Mouse (Mus musculus): Measurements from ENCODE around the gene Mapre3.

Gene Mapre3

GRCm38 (mm10) chr5:30824124-30824988 lies 9.9 kb downstream of the Mapre3 start:
- no peak for DNase-seq (ENCODE audit: extremely low spot score, low read depth, low spot score)

- DNase-seq (ENCODE audit: extremely low spot score, low read depth, low spot score): no peak
Observed at GRCm38 (mm10) chr5:30825166-30825565, 10.7 kb downstream of the Mapre3 start.

GRCm38 (mm10) chr5:30825821-30826220 lies 11.4 kb downstream of the Mapre3 start:
- DNase-seq (ENCODE audit: extremely low spot score, low read depth, low spot score): no peak

GRCm38 (mm10) chr5:30833416-30833815 lies 19.0 kb downstream of the Mapre3 start:
- DNase-seq (ENCODE audit: extremely low spot score, low read depth, low spot score): no peak

GRCm38 (mm10) chr5:30839731-30840130 lies 25.3 kb downstream of the Mapre3 start:
- DNase-seq (ENCODE audit: extremely low spot score, low read depth, low spot score): no peak

GRCm38 (mm10) chr5:30841896-30842295 lies 27.5 kb downstream of the Mapre3 start:
- DNase-seq (ENCODE audit: extremely low spot score, low read depth, low spot score): no peak

- no peak for DNase-seq (ENCODE audit: extremely low spot score, low read depth, low spot score)
Observed at GRCm38 (mm10) chr5:30849891-30850555, 35.6 kb downstream of the Mapre3 start.

- no peak for DNase-seq (ENCODE audit: extremely low spot score, low read depth, low spot score)
Observed at GRCm38 (mm10) chr5:30850556-30850925, 36.1 kb downstream of the Mapre3 start.

- DNase-seq (ENCODE audit: extremely low spot score, low read depth, low spot score): no peak
Observed at GRCm38 (mm10) chr5:30853522-30853921, 39.1 kb downstream of the Mapre3 start.

- DNase-seq (ENCODE audit: extremely low spot score, low read depth, low spot score): no peak
Observed at GRCm38 (mm10) chr5:30855674-30856073, 41.2 kb downstream of the Mapre3 start.

GRCm38 (mm10) chr5:30856124-30856523 lies 41.7 kb downstream of the Mapre3 start:
- no peak for DNase-seq (ENCODE audit: extremely low spot score, low read depth, low spot score)

- no peak for DNase-seq (ENCODE audit: extremely low spot score, low read depth, low spot score)
Observed at GRCm38 (mm10) chr5:30863852-30864251, 49.4 kb downstream of the Mapre3 start.

GRCm38 (mm10) chr5:30864322-30864721 lies 49.9 kb downstream of the Mapre3 start:
- no peak for DNase-seq (ENCODE audit: extremely low spot score, low read depth, low spot score)

GRCm38 (mm10) chr5:30866871-30867270 lies 52.4 kb downstream of the Mapre3 start:
- DNase-seq (ENCODE audit: extremely low spot score, low read depth, low spot score): no peak

GRCm38 (mm10) chr5:30867712-30868111 lies 53.3 kb downstream of the Mapre3 start, which contains the start of gene Tmem214:
Gene Tmem214 (plus strand): TSS chr5:30868012.
- DNase-seq (ENCODE audit: extremely low spot score, low read depth, low spot score): no peak

GRCm38 (mm10) chr5:30868981-30869380 lies 54.5 kb downstream of the Mapre3 start:
- DNase-seq (ENCODE audit: extremely low spot score, low read depth, low spot score): no peak

- no peak for DNase-seq (ENCODE audit: extremely low spot score, low read depth, low spot score)
Observed at GRCm38 (mm10) chr5:30869405-30870130, 55.1 kb downstream of the Mapre3 start.

GRCm38 (mm10) chr5:30870131-30870406 lies 55.6 kb downstream of the Mapre3 start:
- no peak for DNase-seq (ENCODE audit: extremely low spot score, low read depth, low spot score)

GRCm38 (mm10) chr5:30872574-30872973 lies 58.1 kb downstream of the Mapre3 start:
- no peak for DNase-seq (ENCODE audit: extremely low spot score, low read depth, low spot score)

GRCm38 (mm10) chr5:30874365-30874764 lies 59.9 kb downstream of the Mapre3 start:
- DNase-seq (ENCODE audit: extremely low spot score, low read depth, low spot score): no peak

GRCm38 (mm10) chr5:30878616-30879015 lies 64.2 kb downstream of the Mapre3 start:
- DNase-seq (ENCODE audit: extremely low spot score, low read depth, low spot score): no peak

All from hindlimb bud, embryonic 11.5 days (tissue).